Mouse (Mus musculus) left cerebral cortex, adult 11 months (tissue): ENCODE results near the gene Vmn1r66.
"Not testable (repeated sequence)": the region's sequence is repeated elsewhere in the genome, so short reads cannot be mapped to it uniquely, and the experiment has no call there.

Experiments used
- DNase-seq: peaks from one replicate; pipeline ENCODE4 v3.0.0; 2022; ENCODE audit warnings: low spot score

Gene Vmn1r66

GRCm38 (mm10) chr7:10277906-10278305, at the start of gene Vmn1r66:
Gene Vmn1r66 (minus strand): TSS chr7:10278006.
- DNase-seq = no peak

GRCm38 (mm10) chr7:10325462-10325861, 47.7 kb upstream of the Vmn1r66 start:
- not testable (repeated sequence) for DNase-seq

GRCm38 (mm10) chr7:10252075-10252474, 25.7 kb downstream of the Vmn1r66 start:
- DNase-seq = no peak

GRCm38 (mm10) chr7:10249146-10249545, 28.7 kb downstream of the Vmn1r66 start:
- DNase-seq = no peak
